Mouse (Mus musculus): ENCODE data around the gene Itm2b.

Gene Itm2b

GRCm38 (mm10) chr14:73394263-73395006 lies 9.3 kb upstream of the Itm2b start:
- DNase-seq = no peak

GRCm38 (mm10) chr14:73391457-73391856 lies 6.4 kb upstream of the Itm2b start:
- no peak for DNase-seq

GRCm38 (mm10) chr14:73390196-73390595 lies 5.1 kb upstream of the Itm2b start:
- no peak for DNase-seq

GRCm38 (mm10) chr14:73389059-73389458 lies 4.0 kb upstream of the Itm2b start:
- no peak for DNase-seq

GRCm38 (mm10) chr14:73388546-73388945 lies 3.5 kb upstream of the Itm2b start:
- DNase-seq = no peak

- no peak for DNase-seq
Measured at GRCm38 (mm10) chr14:73386493-73386892, 1.4 kb upstream of the Itm2b start.

- no peak for DNase-seq
Measured at GRCm38 (mm10) chr14:73385720-73386374, 758 bp upstream of the Itm2b start.

- DNase-seq = no peak
Measured at GRCm38 (mm10) chr14:73384546-73384912, 560 bp downstream of the Itm2b start.

GRCm38 (mm10) chr14:73383746-73384145 lies 1.3 kb downstream of the Itm2b start:
- DNase-seq = no peak

- no peak for DNase-seq
Measured at GRCm38 (mm10) chr14:73382699-73383098, 2.4 kb downstream of the Itm2b start.

GRCm38 (mm10) chr14:73381559-73381958 lies 3.5 kb downstream of the Itm2b start:
- no peak for DNase-seq

GRCm38 (mm10) chr14:73377804-73378203 lies 7.3 kb downstream of the Itm2b start:
- no peak for DNase-seq

- no peak for DNase-seq
Measured at GRCm38 (mm10) chr14:73376920-73377319, 8.2 kb downstream of the Itm2b start.

- no peak for DNase-seq
Measured at GRCm38 (mm10) chr14:73375903-73376302, 9.2 kb downstream of the Itm2b start.

GRCm38 (mm10) chr14:73375445-73375844 lies 9.6 kb downstream of the Itm2b start:
- DNase-seq = no peak

GRCm38 (mm10) chr14:73374315-73374890 lies 10.7 kb downstream of the Itm2b start:
- no peak for DNase-seq

- DNase-seq = no peak
Measured at GRCm38 (mm10) chr14:73373606-73374005, 11.5 kb downstream of the Itm2b start.

GRCm38 (mm10) chr14:73372990-73373389 lies 12.1 kb downstream of the Itm2b start:
- DNase-seq = no peak

GRCm38 (mm10) chr14:73371577-73371976 lies 13.5 kb downstream of the Itm2b start:
- no peak for DNase-seq

GRCm38 (mm10) chr14:73370695-73371372 lies 14.3 kb downstream of the Itm2b start:
- DNase-seq = no peak

- DNase-seq = no peak
Measured at GRCm38 (mm10) chr14:73370078-73370670, 14.9 kb downstream of the Itm2b start.

- DNase-seq = no peak
Measured at GRCm38 (mm10) chr14:73369634-73370033, 15.5 kb downstream of the Itm2b start.

GRCm38 (mm10) chr14:73368966-73369365 lies 16.1 kb downstream of the Itm2b start:
- DNase-seq = no peak

Measured in right cerebral cortex, postnatal 4 days (tissue).